Mouse (Mus musculus) forebrain, embryonic 13.5 days (tissue): Measurements from ENCODE around the gene Slc17a3. TPM values are rescaled to one million over a fixed set of nuclear protein-coding genes. Genes with fewer than 3 reads are reported as not detected.

ENCODE experiments used
- ATAC-seq: fragments of 200-750 bp; cut with Nextera tagmentation; 2 replicates; pipeline ENCODE4 v1.8.0; 2017
- H3K27ac ChIP-seq: fragments of 300-500 bp; sonication (generic); 2 replicates; pipeline ENCODE4 v1.5.1; 2015; ENCODE audit warnings: inconsistent platforms, mild to moderate bottlenecking, moderate library complexity
- H3K27me3 ChIP-seq: fragments of 300-500 bp; sonication (generic); 2 replicates; pipeline ENCODE4 v1.6.1; 2015; ENCODE audit warnings: mild to moderate bottlenecking, inconsistent platforms
- H3K36me3 ChIP-seq: fragments of 300-500 bp; sonication (generic); 2 replicates; pipeline ENCODE4 v1.6.1; 2015; ENCODE audit warnings: mild to moderate bottlenecking, inconsistent platforms; ENCODE audit not compliant: poor library complexity, severe bottlenecking
- H3K4me1 ChIP-seq: fragments of 300-500 bp; sonication (generic); 2 replicates; pipeline ENCODE4 v1.6.1; 2015; ENCODE audit warnings: inconsistent platforms
- H3K4me2 ChIP-seq: fragments of 300-500 bp; sonication (generic); 2 replicates; pipeline ENCODE4 v1.6.1; 2015; ENCODE audit warnings: inconsistent platforms, mild to moderate bottlenecking, moderate library complexity
- H3K4me3 ChIP-seq: fragments of 300-500 bp; sonication (generic); 2 replicates; pipeline ENCODE4 v1.5.1; 2015; ENCODE audit warnings: mild to moderate bottlenecking, inconsistent platforms
- H3K9ac ChIP-seq: fragments of 300-500 bp; sonication (generic); 2 replicates; pipeline ENCODE4 v1.6.1; 2015; ENCODE audit warnings: mild to moderate bottlenecking, inconsistent platforms
- H3K9me3 ChIP-seq: fragments of 300-500 bp; sonication (generic); replicated peaks from 2 replicates; pipeline ENCODE4 v1.6.1; 2016; ENCODE audit warnings: inconsistent platforms
- WGBS: fragments of 180-500 bp; shearing (Covaris S2); methylation state at CpG from one replicate; pipeline ENCODE4 v1.1.7; 2015; 5-methylcytosine and 5-hydroxymethylcytosine counted together
- polyA plus RNA-seq: library from polyadenylated mRNA; unstranded; fragments of >200 nt; fragmentation: Nextera tagmentation; extraction: Ambion mirVana; gene quantifications from 2 replicates; pipeline ENCODE4 v1.2.1, GENCODE M21; 2015

Slc17a3 gene
- not detected in 2 replicates for polyA plus RNA-seq

DNA sequence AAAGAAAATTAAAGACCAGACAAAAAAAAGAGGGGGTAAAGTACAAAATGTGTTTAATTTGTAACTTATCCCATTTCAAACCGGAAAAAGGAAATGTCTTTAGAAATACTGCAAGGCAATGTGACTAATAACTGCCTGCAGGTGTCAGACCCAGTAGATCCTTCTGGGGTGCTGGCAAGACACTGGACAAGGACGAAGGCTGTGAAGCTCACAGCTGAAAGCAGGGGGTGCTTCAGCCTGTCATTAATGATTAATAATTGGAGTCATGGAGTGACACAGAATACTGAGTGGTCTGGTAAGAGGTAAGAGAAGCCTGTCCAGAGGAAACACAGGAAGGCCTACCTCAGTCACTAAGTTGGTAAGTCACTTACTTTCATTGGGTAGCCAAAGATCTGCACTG is at the start of gene Slc17a3:
Gene Slc17a3 (plus strand): TSS at position 127 of the 400 bp plus-strand sequence.
- Histone ChIP-seq H3K9me3 (no peaks in the 10 kb centered on the region), H3K27ac (no peak within 1 kb of the TSS), H3K27me3 (no peaks in the 10 kb centered on the region), H3K4me2 (no peak within 1 kb of the TSS), H3K36me3 (no peaks in the 10 kb centered on the region), H3K4me3 (no peak within 1 kb of the TSS), H3K9ac (no peak within 1 kb of the TSS), H3K4me1 (no peaks in the 10 kb centered on the region)
- ATAC-seq = no peak
- WGBS = 87% methylated on average over 2 of the region's 2 CpGs

- WGBS = 47% methylated on average over 2 of the region's 2 CpGs
- H3K9me3 ChIP-seq = no peaks in the 10 kb centered on the region
- H3K27ac ChIP-seq = no peak overlapping the region
- no peak overlapping the region for H3K4me3 ChIP-seq
- ATAC-seq = peak; percentile 80
- H3K27me3 ChIP-seq = no peaks in the 10 kb centered on the region
- H3K36me3 ChIP-seq = no peaks in the 10 kb centered on the region
- H3K4me1 ChIP-seq = no peaks in the 10 kb centered on the region
- H3K4me2 ChIP-seq = no peak overlapping the region
- H3K9ac ChIP-seq = no peak overlapping the region
These were observed 46.7 kb upstream of the Slc17a3 start for GRCm38 (mm10) chr13:23792520-23792919.

DNA sequence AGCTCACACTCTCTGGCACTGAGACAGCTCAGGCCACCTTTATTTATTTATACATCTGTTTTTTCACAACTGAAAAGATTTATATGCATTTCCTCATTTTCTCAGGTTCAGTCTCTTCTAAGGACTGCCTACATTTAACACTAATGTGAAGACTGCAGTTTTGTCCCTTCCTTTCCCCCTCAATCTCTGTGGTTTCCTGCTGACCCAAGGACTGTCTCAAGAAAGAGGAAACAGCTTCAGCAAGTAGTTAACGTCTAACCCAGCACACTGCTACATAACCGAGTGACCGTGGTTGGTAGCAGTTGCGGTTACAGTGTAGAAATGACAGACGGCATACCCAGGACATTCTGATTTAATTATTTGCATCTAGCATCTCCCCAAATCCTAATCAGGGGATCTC is 39.8 kb upstream of the Slc17a3 start:
- no peak for ATAC-seq
- H3K4me3 ChIP-seq = no peak overlapping the region
- H3K9ac ChIP-seq = no peak overlapping the region
- H3K27ac ChIP-seq = no peak overlapping the region
- no peak overlapping the region for H3K4me2 ChIP-seq
- H3K4me1 ChIP-seq = no peaks in the 10 kb centered on the region
- H3K27me3 ChIP-seq = no peaks in the 10 kb centered on the region
- 92% methylated on average over 5 of the region's 5 CpGs for WGBS
- no peaks in the 10 kb centered on the region for H3K36me3 ChIP-seq
- H3K9me3 ChIP-seq = no peaks in the 10 kb centered on the region

GRCm38 (mm10) chr13:23804532-23804931 is 34.7 kb upstream of the Slc17a3 start:
- no peak for ATAC-seq
- no peaks in the 10 kb centered on the region for H3K9me3 ChIP-seq
- 85% methylated on average over 2 of the region's 2 CpGs for WGBS
- no peak overlapping the region for H3K4me3 ChIP-seq
- no peak overlapping the region for H3K27ac ChIP-seq
- no peaks in the 10 kb centered on the region for H3K36me3 ChIP-seq
- no peaks in the 10 kb centered on the region for H3K27me3 ChIP-seq
- no peak overlapping the region for H3K9ac ChIP-seq
- no peak overlapping the region for H3K4me2 ChIP-seq
- no peaks in the 10 kb centered on the region for H3K4me1 ChIP-seq

GRCm38 (mm10) chr13:23806422-23807052 is 32.7 kb upstream of the Slc17a3 start, which contains the start of gene Slc17a2:
TSS of gene Slc17a2 (plus strand) at chr13:23806993.
- WGBS = 92% methylated on average over 15 of the region's 15 CpGs
- no peaks in the 10 kb centered on the region for H3K4me1 ChIP-seq

GRCm38 (mm10) chr13:23816148-23816547 is 23.1 kb upstream of the Slc17a3 start:
- H3K27me3 ChIP-seq = no peaks in the 10 kb centered on the region
- no peaks in the 10 kb centered on the region for H3K36me3 ChIP-seq
- H3K9ac ChIP-seq = no peak overlapping the region
- no peak overlapping the region for H3K27ac ChIP-seq
- no peak overlapping the region for H3K4me2 ChIP-seq
- H3K4me1 ChIP-seq = no peaks in the 10 kb centered on the region
- WGBS = 75% methylated on average over 2 of the region's 2 CpGs
- no peaks in the 10 kb centered on the region for H3K9me3 ChIP-seq
- no peak overlapping the region for H3K4me3 ChIP-seq
- ATAC-seq = no peak

More at GRCm38 (mm10) chr13:23806422-23807052, 32.7 kb upstream of the Slc17a3 start, which contains the start of gene Slc17a2:
- ATAC-seq = no peak
- H3K4me3 ChIP-seq = no peak within 1 kb of the TSS
- no peaks in the 10 kb centered on the region for H3K27me3 ChIP-seq
- no peak within 1 kb of the TSS for H3K27ac ChIP-seq
- H3K36me3 ChIP-seq = no peaks in the 10 kb centered on the region
- H3K4me2 ChIP-seq = no peak within 1 kb of the TSS
- H3K9ac ChIP-seq = no peak within 1 kb of the TSS
- no peaks in the 10 kb centered on the region for H3K9me3 ChIP-seq

DNA sequence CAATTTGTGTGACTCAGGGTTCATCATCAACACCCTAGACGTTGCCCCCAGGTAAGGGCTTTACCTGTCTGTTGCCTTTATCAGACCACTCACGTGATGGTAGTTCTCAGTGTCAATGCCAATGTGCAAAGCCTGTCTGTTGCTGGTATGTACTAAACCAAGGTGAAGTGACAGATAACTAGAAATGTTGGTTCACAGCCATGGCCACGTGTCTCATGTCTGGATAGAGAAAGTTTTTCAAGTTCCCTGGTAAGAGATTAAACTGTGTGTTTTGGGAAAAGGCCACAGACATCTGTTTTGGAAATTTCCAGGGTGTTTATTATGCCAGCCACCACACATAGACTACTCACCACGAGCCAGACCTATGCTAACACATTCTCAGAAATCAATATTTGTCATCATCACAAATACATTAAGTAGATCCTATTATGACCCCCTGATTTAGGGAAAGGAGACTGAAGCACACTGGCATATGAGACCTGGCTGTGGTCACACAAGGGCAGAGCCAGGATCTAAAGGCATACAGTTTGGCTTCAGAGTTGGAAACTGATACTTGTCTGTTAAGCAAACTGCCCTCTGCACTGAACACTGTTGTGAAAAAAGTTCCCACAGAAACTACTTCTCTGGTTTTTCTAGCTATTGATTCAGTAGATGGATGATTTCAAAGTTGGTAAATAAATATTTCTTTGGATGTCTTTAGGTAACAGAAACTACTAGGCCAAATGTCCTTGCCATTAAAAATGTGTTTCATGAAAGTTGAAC is 18.9 kb upstream of the Slc17a3 start:
- no peak overlapping the region for H3K27ac ChIP-seq
- H3K9ac ChIP-seq = no peak overlapping the region
- no peak for ATAC-seq
- no peak overlapping the region for H3K4me2 ChIP-seq
- 71% methylated on average over 4 of the region's 4 CpGs for WGBS
- H3K4me3 ChIP-seq = no peak overlapping the region
- H3K9me3 ChIP-seq = no peaks in the 10 kb centered on the region
- no peaks in the 10 kb centered on the region for H3K4me1 ChIP-seq
- H3K36me3 ChIP-seq = no peaks in the 10 kb centered on the region
- H3K27me3 ChIP-seq = no peaks in the 10 kb centered on the region

- Histone ChIP-seq H3K9me3 (no peaks in the 10 kb centered on the region), H3K36me3 (no peaks in the 10 kb centered on the region), H3K9ac (no peak overlapping the region), H3K4me3 (no peak overlapping the region), H3K4me1 (no peaks in the 10 kb centered on the region), H3K27ac (no peak overlapping the region), H3K27me3 (no peaks in the 10 kb centered on the region), H3K4me2 (no peak overlapping the region)
- no peak for ATAC-seq
- WGBS = 86% methylated on average over 3 of the region's 3 CpGs
These were observed 17.0 kb upstream of the Slc17a3 start for GRCm38 (mm10) chr13:23822213-23822612.

GRCm38 (mm10) chr13:23826606-23827005 is 12.6 kb upstream of the Slc17a3 start:
- no peaks in the 10 kb centered on the region for H3K36me3 ChIP-seq
- H3K9ac ChIP-seq = no peak overlapping the region
- no peak for ATAC-seq
- no peaks in the 10 kb centered on the region for H3K27me3 ChIP-seq
- H3K4me1 ChIP-seq = no peaks in the 10 kb centered on the region
- no peak overlapping the region for H3K4me2 ChIP-seq
- WGBS = 80% methylated on average over 3 of the region's 3 CpGs
- H3K27ac ChIP-seq = no peak overlapping the region
- H3K4me3 ChIP-seq = no peak overlapping the region
- no peaks in the 10 kb centered on the region for H3K9me3 ChIP-seq

DNA sequence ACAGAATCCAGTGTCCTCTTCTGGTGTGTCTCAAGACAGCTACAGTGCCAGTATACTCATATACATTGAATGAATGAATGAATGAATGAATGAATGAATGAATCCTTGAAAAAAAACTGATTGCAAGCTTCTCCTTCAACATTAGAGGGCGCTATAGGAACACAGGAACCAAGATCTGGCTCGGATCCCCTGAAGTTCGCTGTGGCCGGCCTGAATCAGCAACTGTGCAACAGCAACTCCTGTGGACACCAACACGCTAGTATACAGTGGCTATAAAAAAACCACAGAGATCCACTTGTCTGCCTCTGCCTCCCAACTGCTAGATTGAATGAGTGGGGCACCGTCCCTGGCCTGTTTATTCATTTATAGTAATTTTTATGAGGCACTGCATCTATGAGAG is 6.2 kb upstream of the Slc17a3 start:
- ATAC-seq = no peak
- no peaks in the 10 kb centered on the region for H3K36me3 ChIP-seq
- 24% methylated on average over 6 of the region's 6 CpGs for WGBS
- H3K4me3 ChIP-seq = no peak overlapping the region
- no peaks in the 10 kb centered on the region for H3K4me1 ChIP-seq
- H3K9ac ChIP-seq = no peak overlapping the region
- H3K9me3 ChIP-seq = no peaks in the 10 kb centered on the region
- H3K27ac ChIP-seq = no peak overlapping the region
- no peak overlapping the region for H3K4me2 ChIP-seq
- no peaks in the 10 kb centered on the region for H3K27me3 ChIP-seq

GRCm38 (mm10) chr13:23834836-23835235 is 4.4 kb upstream of the Slc17a3 start:
- no peaks in the 10 kb centered on the region for H3K27me3 ChIP-seq
- no peak overlapping the region for H3K4me3 ChIP-seq
- H3K9me3 ChIP-seq = no peaks in the 10 kb centered on the region
- no peak overlapping the region for H3K9ac ChIP-seq
- H3K4me1 ChIP-seq = no peaks in the 10 kb centered on the region
- H3K4me2 ChIP-seq = no peak overlapping the region
- H3K27ac ChIP-seq = no peak overlapping the region
- 90% methylated on average over 5 of the region's 5 CpGs for WGBS
- H3K36me3 ChIP-seq = no peaks in the 10 kb centered on the region
- no peak for ATAC-seq

DNA sequence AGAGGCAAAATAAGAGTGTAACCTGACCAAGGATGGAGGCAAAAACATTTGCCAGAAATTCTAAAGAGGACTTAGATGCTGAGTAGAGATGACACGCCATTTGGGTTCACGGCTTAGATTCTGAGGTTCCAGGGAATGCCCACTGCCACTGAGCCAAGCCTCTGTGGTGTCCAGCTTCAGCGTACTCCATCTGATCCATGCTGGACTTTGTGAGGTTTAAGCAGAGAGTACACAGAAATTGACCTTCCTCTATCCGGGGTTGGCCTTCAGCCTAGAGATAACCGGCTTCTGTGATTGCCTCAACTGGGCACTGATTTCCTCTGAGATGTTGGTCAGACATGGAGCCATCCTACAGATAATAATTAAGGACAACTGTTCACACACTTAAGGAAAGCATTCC is 2.6 kb upstream of the Slc17a3 start:
- H3K9ac ChIP-seq = no peak overlapping the region
- H3K36me3 ChIP-seq = no peaks in the 10 kb centered on the region
- no peak for ATAC-seq
- H3K9me3 ChIP-seq = no peaks in the 10 kb centered on the region
- no peak overlapping the region for H3K4me3 ChIP-seq
- no peaks in the 10 kb centered on the region for H3K27me3 ChIP-seq
- WGBS = 93% methylated on average over 5 of the region's 5 CpGs
- H3K4me2 ChIP-seq = no peak overlapping the region
- H3K27ac ChIP-seq = no peak overlapping the region
- no peaks in the 10 kb centered on the region for H3K4me1 ChIP-seq
